Mouse (Mus musculus) gastrocnemius, adult 2 months (tissue): ENCODE results near the gene Myzap. TPM values are rescaled to one million over a fixed set of nuclear protein-coding genes. Genes with fewer than 3 reads are reported as not detected.
A peak's percentile ranks its signal among the peaks of the same experiment; 100 is the strongest.
"Not testable (repeated sequence)": the region's sequence is repeated elsewhere in the genome, so short reads cannot be mapped to it uniquely, and the experiment has no call there.

Experiments
- DNase-seq: peaks from one replicate; pipeline ENCODE4 v3.0.0; 2022
- H3K27ac ChIP-seq: fragments of 200-600 bp; 2 replicates; pipeline ENCODE4 v1.8.1; 2022; ENCODE audit warnings: mild to moderate bottlenecking
- H3K4me3 ChIP-seq: fragments of 200-600 bp; 2 replicates; pipeline ENCODE4 v1.8.1; 2022; ENCODE audit warnings: mild to moderate bottlenecking, moderate library complexity
- CTCF ChIP-seq: fragments of 200-600 bp; IDR thresholded peaks from 2 replicates; pipeline ENCODE4 v1.8.1; 2022; ENCODE audit warnings: antibody characterized with exemption, mild to moderate bottlenecking, moderate library complexity
- intact Hi-C: fragments of 180-260 bp; cut with DNase I; formaldehyde crosslinking; loops from one replicate; pipeline ENCODE4 v1.15.1; 2025
- total RNA-seq, 2 experiments: library from RNA; stranded (reverse); gene quantifications; 2 replicates each; pipeline ENCODE4 v1.2.3; 2021

Gene Myzap
- total RNA-seq, 2 experiments from 2014 or later, result 3.7 to 5.1 TPM

DNA sequence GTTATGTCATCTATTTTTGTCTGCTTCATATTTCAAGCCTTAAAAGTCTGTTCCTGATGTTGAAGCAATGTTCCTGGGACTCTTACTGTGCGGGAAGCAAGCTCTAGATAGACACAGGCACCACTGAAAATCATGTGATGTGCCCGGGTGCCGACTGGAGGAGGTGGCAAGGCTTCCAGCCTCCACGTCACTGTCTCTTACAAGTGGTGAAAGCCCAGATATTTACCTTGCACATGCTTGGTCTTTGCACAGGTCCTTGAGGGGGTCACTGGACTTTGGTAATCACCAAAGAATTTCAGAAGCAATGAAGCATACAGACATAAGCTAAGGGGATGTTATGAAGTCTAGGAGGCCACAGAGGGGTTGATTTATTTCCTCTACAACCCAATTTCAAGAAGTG lies 29.8 kb upstream of the Myzap start:
- H3K27ac ChIP-seq, result no peak overlapping the region
- intact Hi-C loops, result loop anchor here (5.0 to 10.0 kb wide), 2 partner anchors 265 to 407 kb away; partner anchors contain the start of gene Aldh1a2
- no peak overlapping the region for H3K4me3 ChIP-seq
- TF ChIP-seq CTCF, result no peak
- no peak for DNase-seq

DNA sequence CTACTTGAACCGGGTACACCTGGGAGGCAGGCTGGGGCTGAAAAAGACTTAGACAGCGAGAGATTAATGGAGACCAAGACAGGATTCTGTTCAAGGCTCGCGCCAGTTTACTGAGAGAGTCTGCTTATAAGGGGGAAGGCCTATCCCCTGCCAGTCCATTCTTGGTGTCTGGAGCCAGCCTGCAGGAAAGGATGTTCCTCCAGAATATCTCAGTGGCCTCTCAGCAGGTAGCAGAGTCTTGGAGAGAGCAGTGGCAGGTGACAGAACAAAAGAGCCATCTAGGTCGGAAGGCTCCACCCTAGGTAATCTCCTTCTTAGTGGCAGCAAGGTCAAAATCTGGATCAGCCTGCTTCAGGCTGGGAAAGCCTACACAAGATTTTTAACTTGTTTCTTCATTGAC lies 28.0 kb upstream of the Myzap start:
- H3K27ac ChIP-seq, DNase-seq, H3K4me3 ChIP-seq: not testable (repeated sequence)
- intact Hi-C loops, result loop anchor here (5.0 to 10.0 kb wide), 2 partner anchors 263 to 405 kb away; partner anchors contain the start of gene Aldh1a2

DNA sequence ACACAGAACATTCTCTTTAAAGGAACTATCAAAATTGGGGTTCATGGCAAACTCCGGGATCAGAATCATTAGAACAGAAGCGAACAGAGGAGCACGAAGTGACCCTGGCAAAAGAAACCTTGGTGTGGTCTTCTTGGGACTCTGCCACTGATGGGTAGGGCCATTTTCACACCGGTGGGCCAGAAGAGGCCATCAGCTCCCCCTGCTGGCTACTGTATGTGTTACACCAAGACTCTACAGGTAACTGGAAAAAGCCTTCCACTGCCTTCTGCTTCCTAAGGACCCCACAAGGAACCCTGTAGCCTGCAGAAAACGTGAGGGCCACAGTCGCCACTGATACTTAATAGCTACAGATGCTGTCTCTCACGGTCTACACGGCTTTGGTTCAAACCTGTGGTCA lies 25.2 kb upstream of the Myzap start:
- no peak overlapping the region for H3K27ac ChIP-seq
- H3K4me3 ChIP-seq, result no peak overlapping the region
- peak; percentile 73 for TF ChIP-seq CTCF
- peak; percentile 44 for DNase-seq
- intact Hi-C loops, result no loop called here

DNA sequence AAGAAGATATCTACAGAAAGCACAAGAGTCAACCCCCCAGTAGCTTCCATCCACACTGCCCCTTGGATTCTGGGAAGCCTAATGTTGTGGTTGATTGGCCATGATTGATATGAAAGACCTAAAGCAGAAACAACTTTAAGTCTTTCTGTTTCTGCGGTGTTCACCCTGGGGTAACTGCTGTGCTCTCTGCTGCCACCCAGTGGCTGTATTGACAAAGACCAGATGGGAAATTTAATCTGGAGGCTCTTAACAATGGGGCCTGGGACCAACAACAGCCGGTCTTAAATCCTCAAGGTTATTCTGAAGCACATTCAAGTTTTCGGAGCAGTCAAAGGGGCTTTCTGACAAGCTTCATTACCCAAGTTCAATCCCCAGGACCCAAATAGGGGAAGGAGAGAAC lies 24.0 kb upstream of the Myzap start:
- Histone ChIP-seq H3K4me3 (no peak overlapping the region), H3K27ac (no peak overlapping the region)
- DNase-seq, result peak; percentile 80
- intact Hi-C loops, result loop anchor here (1.0 kb wide), 1 partner anchor 72 kb away; no protein-coding TSS in a partner anchor
- peak; percentile 97 for TF ChIP-seq CTCF

DNA sequence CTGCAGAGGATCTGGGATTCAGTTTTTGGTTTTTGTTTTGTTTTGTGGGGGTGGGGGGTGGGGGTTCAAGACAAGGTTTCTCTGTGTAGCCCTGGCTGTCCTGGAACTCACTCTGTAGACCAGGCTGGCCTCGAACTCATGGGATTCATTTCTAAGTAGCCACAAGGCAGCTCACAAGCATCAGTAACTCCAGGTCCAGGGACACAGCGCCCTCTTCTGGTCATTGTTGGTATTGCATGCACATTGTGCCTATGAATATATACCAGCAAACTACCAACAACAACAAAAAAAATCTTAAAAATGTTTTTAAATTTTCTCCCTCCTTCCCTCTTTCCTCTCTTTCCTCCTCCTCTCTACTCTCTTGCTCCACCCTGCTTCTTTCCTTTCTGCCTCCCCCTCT lies 22.5 kb upstream of the Myzap start:
- H3K4me3 ChIP-seq, result no peak overlapping the region
- peak; percentile 78 for TF ChIP-seq CTCF
- DNase-seq, result peak; percentile 51
- intact Hi-C loops, result no loop called here
- H3K27ac ChIP-seq, result no peak overlapping the region

DNA sequence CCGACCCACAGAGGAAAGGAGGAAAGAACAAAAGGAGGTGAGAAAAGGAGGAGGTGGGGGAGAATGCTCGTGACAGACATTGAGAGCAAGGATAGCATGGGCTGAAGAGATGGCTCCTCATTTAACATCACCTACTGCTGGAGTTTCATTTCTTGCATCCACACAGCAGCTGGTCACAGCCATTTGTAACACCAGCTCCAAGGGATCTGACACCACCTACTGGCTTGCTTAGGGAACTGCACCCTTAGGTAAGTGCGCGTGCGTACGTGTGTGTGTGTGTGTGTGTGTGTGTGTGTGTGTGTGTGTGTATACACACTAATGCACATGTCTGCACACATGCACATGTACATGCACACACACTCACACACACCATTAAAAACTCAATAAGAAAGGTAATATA lies 20.8 kb upstream of the Myzap start:
- Histone ChIP-seq H3K4me3 (no peak overlapping the region), H3K27ac (no peak overlapping the region)
- no peak for DNase-seq
- TF ChIP-seq CTCF, result peak; percentile 66
- intact Hi-C loops, result no loop called here

DNA sequence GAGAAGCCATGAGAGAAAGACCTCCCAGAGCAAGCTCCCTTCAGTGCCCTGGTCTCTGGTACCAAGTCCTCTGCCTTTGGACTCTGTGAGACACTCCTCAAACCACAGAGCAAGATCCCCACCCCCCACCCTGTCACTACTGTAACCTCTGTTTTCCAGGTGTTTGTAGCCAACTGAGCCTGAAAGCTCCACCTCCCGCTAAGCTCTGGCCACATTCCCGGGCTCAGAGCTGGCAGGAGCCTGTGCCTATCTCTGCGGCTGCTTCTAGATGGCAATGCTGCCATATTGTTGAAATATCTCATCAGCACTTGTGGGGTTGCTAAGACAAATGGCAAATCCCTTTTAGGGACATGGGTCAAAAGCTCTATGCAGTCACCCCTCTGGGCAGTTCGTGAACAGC lies 19.7 kb upstream of the Myzap start:
- DNase-seq, result no peak
- Histone ChIP-seq H3K27ac (no peak overlapping the region), H3K4me3 (no peak overlapping the region)
- no peak for TF ChIP-seq CTCF
- intact Hi-C loops, result no loop called here

DNA sequence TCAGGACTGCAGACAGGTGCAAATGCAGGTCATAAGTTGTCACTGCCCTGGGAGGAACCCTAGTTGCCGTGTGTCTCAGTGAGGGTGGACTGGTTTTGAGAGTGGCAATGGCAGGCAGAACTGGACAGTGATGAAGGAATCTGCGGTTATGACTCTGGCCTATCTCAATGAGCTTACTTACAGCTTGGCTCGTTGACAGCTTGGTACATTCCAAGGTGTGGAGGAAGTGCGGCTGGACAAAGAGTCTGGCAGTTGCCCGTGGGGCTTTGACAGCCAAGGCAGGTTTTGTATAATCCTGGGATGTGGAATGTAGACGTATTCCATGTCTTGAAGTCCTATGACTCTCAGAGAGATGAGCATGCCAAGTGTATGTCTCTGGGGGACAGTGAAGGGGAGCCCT lies 16.9 kb upstream of the Myzap start:
- TF ChIP-seq CTCF, result no peak
- intact Hi-C loops, result no loop called here
- DNase-seq, result no peak
- no peak overlapping the region for H3K4me3 ChIP-seq
- no peak overlapping the region for H3K27ac ChIP-seq

DNA sequence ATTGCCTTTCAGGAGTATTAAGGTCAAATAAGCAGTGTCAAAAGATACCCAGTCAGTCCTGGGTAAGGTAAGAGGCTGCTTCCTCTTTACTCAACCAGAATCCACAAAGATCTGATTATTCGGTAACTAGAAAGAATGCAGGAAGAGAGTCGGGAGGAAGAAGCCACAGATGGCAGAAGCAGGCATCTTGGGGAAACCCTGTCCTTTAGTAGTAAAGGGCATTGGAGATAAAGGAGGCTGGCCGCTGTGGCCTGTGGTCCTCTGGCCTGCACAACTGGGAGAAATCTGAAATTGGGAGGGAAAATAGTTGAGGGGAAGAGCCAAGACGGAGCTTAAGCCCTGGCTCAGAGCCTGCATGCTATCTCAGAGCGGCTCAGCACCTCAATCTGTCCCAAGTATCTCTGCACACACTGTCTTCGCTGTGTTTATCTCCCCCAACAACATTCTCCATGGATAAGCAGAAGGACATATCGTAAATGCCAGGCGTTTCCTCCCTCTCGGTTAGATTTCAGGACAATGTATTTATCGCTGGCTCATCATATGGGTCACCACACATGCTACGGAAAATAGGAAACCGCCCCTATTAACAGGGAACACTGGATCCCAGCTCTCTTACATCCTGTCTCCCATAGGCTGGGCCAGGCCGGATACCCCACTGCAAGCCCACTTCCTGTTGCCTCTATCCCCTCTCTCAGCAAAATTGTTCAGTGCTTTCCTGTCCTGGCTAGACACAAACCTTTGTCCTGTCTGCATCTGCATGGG lies 14.3 kb upstream of the Myzap start:
- Histone ChIP-seq H3K4me3 (no peak overlapping the region), H3K27ac (peak overlapping the region; percentile 58)
- intact Hi-C loops, result loop anchor here (1.0 kb wide), 1 partner anchor 21 kb away; no protein-coding TSS in a partner anchor
- DNase-seq, result no peak
- TF ChIP-seq CTCF, result no peak

DNA sequence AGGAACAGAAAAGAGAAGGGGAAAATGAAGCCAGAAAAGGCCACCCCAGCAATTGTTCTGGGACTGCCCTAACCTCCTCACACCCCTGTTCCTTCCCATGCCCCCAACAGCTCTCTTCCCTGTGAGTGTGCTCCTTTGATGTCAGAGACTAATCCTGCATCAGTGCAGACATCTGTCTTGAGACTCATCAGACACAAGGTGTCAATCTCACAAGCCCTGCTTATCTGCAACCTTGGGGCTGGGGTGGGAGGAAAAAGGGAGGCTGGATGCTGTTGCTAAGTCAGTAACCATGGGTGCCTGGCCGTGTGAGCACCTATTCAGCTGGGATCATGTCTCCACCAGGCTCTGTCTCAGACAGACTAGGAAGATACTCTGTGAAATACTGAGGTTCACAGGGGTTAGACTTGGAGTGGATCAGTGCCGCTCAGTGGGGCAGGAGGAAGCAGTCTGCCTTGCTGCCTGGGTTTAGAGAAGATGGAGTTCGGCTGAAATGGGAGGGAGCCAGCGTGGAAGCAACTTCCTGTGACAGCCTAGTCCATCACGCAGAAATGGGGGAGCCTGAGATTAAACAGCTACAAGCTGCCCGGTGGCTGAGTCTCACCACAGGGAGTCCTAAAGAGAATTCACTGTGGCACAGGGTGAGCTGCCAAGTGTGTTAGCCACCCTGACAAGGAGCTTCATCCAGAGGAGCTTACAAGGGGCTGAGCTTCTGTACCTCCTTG lies 12.9 kb upstream of the Myzap start:
- Histone ChIP-seq H3K27ac (no peak overlapping the region), H3K4me3 (no peak overlapping the region)
- TF ChIP-seq CTCF, result no peak
- intact Hi-C loops, result no loop called here
- no peak for DNase-seq

DNA sequence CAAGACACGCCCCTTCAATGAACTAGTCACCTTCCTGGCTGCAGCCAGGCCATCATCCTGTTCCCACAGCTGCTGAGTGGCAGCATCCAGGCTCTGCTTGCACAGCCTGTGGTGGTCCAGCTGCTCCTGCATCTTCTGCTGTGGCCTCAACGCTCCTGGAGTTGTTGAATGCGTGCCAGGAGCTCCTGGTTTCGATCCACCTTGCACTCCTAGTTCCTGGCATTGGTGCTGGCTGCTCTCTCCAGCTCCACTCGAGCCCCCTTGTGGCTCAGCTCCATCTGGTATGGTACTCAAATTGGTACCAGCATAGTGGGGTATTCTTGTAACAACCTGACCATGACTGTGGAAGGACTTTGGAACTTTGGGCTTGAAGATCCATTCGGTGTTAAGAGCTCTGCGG lies 7.7 kb upstream of the Myzap start:
- H3K27ac ChIP-seq, result no peak overlapping the region
- TF ChIP-seq CTCF, result no peak
- intact Hi-C loops, result no loop called here
- DNase-seq, result no peak
- H3K4me3 ChIP-seq, result no peak overlapping the region

DNA sequence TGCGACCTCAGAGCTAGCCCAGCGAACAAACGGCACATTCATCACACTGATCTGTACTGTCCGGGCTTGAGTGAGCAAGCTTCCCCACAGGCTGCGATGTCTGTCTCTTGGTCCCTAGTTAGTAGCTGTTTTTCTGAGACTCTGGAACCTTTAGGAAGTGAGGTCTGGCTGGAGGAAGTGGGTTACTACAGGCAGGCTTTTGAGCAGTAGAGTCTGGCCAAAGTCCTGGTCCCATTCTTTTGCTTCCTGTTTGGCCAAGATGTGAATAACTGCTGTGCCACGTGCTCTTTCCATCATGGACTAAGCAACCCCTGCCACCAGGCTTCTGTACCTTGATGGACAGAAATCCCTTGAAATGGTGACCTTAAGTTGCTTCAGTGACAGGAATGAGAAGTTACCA lies 4.7 kb upstream of the Myzap start:
- intact Hi-C loops, result loop anchor here (1.0 kb wide), 1 partner anchor 46 kb away; no protein-coding TSS in a partner anchor
- no peak for TF ChIP-seq CTCF
- H3K27ac ChIP-seq, result peak overlapping the region; percentile 80

DNA sequence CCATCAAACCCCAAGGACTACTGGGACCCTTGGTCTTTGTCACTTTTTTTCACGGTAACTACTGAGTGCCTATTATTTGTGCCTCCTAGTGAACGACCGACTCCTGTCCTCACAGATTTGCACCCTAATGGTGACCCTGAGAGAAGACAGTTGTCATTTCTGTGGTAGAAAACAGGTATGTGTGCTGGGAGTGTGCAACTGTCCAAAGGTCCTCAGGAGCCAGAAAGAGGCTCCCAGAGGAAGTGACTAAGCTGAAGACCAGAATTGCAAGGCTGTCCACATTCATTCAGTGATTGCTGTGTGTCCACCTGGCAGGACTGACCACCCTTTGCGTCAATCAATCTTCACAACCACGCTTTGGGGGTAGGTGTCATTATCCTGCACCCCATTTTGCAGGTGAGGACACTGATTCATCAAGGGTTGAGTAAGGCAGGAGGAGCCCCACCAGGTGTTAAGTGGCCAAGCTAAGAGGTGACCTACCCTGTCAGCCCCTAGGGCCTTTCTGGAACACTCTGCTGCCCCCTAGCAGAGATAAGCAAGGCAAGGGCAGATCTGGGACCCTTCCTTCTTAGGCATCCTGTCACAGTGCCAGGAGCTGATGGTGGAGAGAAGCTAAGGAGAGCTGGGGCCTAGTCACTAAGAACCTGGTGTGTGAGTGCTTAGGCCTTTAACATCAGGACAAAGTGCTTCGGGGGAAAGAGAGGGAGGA lies 571 bp upstream of the Myzap start:
- no peak for DNase-seq
- H3K27ac ChIP-seq, result peak overlapping the region; percentile 85

More for the DNA sequence above, 4.7 kb upstream of the Myzap start:
- DNase-seq, result no peak
- H3K4me3 ChIP-seq, result peak overlapping the region; percentile 36

More for the DNA sequence above, 571 bp upstream of the Myzap start:
- intact Hi-C loops, result no loop called here
- H3K4me3 ChIP-seq, result peak overlapping the region; percentile 79
- TF ChIP-seq CTCF, result no peak; the same call in 1 of the 2 replicates
